Mouse (Mus musculus): ENCODE data around the gene Cept1.

Gene Cept1

DNA sequence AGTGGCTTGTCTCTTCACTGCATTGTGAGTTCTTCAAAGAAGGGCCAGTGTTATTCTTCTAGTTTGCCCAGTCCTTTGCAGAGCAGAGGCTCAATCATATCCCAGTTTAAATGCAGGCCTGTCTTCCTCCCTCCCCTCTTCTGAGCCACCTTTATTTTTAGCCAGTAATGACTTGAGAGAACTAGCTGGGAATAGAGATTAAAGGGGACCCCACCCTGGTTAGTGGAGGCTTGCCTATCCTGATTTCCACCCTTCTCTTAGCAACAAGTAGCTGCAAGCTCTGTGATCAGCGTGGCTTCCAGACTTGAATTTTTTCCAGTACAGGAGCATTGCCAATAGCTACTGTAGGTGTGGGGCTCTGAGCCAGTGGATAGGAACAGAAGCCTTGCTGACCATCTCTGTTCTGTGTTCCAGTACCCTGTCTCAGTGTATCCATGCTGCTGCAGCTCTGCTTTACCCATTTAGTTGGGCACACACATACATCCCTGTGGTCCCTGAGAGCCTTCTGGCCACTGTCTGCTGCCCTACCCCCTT, 53.1 kb downstream of the Cept1 start:
- DNase-seq (ENCODE audit: low read depth): no peak

DNA sequence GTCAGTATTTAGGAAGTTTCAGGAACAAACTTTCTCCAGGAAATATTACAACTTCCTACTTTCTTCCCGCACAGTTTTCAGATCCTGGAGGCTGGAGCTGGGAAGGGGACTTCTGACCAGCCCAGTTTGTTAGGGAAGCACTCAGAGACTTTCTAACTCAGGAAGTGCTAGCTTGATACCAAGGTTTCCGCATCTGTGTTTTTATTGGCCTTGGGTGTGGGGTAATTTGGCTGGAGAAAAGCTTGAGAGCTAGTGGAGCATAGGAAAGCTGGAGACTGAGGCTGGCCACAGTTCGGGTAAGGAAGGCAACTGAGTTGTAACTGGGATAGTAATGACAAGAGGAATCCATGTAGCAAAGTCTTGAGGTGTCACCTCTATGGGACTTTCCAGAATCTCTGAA, 53.7 kb downstream of the Cept1 start:
- DNase-seq (ENCODE audit: low read depth): no peak

DNA sequence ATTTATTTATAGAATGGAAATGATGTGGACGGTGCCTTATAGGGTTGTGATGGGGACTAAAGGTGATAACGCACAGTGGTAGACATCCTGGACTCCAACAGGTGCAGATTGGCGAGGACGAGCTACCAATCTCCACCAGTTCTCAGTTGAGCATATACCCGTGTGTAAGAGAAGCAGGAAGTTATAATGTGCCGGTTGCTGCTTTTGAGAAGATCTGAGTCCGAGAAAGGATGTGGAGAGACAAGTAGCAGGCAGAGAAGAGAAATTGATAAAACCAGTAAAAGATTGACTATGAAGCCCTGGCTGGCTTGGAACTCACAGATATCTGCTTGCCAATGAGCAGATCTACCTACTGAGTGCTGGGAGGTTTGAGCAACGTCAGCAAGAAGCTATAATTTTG, 54.4 kb downstream of the Cept1 start:
- DNase-seq (ENCODE audit: low read depth): peak; percentile 77

DNA sequence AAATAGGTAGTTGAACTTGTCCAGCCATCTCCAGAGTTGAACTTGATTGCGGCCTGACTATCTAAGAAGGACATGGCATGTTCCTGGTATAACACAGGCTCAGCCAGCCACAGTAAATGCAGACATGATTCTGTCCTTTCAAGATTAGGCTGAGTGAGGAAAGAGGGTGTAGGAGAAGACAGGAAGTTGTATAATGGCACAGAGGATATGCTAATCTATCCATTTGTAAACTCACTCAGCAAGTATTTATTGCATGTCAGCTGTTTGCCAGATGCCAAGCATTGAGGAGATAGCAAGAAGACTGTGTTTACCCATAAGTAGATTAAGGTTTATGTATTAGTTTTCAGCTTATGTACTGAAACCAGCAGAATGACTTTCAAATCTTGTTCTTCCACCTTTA, 54.9 kb downstream of the Cept1 start:
- peak; percentile 54 for DNase-seq (ENCODE audit: low read depth)

DNA sequence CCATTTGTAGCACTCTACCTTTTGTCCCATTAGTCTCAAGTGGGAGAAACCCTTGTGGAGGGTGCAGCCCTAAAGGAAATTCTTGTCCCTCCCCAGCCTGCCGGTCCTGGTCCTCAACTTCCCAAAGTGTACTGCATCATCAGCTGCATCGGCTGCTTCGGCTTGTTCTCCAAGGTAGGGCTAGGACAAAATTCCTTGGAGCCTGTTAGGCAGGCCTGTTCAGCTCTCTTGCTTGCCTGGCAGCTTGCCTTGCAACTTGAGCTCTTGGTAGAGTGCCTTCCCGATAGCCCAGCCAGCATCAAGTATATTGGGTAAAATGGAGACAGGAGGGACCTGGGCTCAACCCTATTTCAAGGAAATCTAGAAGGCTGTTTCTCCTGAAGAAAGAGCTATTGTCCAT, 57.4 kb downstream of the Cept1 start:
- DNase-seq (ENCODE audit: low read depth): no peak

DNA sequence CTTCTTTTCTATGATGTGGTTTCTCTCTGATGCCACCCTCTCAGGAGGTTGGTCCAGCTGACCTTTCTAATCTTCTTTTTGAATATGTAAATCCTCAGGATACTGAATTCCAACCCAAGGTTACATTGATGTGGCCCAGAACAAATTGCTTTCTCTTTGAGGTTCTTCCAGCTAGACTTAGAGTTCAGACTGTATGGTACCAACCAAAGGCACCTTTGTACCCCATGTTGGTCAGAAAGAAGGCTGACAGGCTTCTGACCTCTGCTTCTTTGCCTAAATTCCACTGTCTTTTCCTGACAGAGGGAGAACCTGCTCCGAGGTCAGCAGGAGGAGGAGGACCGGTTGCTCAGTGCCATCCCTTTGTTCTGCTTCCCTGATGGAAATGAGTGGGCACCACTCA, 60.1 kb downstream of the Cept1 start:
- DNase-seq (ENCODE audit: low read depth): peak; percentile 36

DNA sequence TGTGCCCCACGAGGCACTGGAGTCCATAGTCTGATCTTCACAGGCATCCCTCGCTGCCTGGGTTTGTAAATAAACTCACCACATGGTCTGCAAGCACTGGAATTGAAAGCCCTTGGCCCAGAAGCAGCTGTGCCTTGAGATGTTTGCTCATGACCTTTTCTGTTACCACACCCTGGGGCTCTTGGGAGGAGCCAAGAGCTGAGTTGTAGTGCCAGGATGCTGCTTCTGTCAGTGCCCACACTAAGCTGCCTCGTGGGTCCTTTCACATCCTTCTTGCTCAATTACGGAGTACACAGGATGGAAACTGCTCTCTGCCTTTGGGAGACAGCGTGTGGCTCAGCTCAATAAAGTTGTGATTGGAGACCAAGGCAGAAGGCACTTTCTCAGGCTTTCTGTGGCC, 61.8 kb downstream of the Cept1 start:
- DNase-seq (ENCODE audit: low read depth): peak; percentile 85

DNA sequence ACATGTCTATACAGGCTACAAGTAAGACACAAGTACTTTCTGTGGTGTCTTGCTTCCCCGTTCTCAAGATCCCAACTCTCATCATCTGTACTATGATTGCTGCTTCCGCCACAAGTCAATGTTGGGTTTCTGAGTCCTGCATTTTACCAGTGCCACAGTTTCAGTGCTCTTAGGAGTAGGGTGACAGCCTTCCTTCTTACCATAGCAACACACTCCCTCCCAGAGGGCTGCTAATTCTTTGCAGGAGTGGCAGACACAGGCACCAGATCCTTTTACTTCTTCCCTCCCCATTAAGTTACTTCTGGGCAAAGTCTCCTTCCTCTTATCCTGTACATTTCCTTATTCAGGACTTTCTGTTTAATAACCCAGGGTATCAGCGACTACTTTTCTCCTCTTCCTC, 62.7 kb downstream of the Cept1 start:
- DNase-seq (ENCODE audit: low read depth): peak; percentile 48

DNA sequence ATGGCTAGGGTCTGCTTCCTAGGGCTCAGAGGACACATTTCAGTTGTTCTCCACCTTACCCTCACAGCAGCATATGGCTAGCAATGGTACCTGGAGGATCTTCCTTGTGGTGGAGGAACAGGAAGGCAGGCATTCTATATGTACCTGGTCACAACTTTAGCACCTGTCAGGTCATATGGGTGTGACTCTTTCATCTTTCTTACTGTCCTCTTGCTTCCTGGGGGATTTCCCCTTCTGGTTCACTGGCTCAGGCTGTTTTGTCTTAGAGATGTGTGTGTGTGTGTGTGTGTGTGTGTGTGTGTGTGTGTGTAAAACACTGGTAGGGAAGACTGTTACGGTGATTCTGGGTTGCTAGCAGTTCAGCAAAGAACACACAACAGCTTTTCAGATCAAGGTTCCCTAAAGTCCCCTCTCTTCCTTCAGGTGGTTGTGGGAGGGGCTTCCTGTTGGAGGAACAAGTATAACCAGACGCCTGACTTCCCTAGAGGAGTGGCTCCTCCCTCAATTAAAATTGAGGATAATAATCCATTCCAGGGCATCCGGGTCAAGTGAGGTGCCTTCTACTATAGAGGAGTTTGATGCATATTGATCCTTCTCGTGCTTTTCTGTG, 63.7 kb downstream of the Cept1 start:
- DNase-seq (ENCODE audit: low read depth): peak; percentile 82

DNA sequence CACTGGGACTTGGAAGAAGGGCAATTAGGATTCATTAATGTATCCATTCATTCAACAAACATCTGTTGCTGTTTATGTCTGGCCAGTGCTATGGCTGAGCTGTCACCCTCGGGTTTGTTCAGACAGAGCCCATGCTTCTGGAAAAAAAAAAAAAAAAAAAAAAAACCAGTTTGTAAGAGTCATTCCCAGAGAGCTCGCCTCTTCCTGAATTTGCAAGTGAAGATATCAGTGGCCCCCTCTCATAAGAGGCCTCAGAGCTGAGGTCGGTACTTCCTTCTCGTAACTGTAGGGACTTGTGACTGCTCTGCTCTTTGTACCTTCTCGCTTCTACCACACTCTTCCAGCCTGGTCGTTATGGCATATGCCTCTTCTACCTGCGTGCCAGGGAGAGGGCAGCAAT, 64.3 kb downstream of the Cept1 start:
- DNase-seq (ENCODE audit: low read depth): no peak

DNA sequence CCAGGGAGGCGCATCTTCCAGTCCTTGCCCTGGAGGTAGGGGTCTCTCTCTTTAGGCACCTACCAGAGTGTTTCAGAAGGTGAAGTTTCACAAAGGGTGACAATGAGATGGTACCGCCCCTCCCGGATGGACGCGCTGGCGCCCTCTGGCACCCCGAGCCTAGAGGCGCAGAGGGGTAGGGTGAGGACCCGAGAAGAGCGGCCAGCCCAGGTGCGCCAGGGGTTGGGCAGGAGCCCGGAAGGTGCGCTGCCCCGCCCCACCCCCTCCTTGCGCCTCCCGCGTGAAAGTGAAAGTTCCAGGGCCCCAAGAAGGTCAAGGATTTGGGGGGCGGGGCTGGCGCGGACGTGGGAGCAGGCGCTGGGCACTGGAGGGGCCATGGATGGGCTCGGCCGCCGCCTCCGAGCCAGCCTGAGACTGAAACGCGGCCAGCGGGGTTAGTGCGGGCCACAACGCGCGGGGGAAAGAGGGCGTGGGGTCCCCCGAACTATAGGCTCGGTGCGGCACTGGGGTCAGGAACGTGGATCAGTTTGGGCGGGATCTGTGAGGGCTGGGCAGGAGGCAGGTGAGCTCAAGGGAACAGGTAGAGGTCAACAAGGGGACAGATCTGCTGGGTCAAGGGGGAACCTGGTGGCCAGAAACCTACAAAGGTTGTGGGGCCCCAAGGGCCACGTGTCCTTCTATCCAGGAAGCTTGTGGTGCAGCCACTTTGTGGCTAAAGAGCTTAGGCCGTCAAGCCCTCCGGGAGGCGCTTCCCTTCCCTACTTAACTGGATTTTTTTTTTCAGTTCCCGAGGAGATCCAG, 65.1 kb downstream of the Cept1 start, which contains the start of gene Dennd2d:
Dennd2d (plus strand) TSS at position 125 of the 801 bp plus-strand sequence.
- DNase-seq (ENCODE audit: low read depth): peak; percentile 77

DNA sequence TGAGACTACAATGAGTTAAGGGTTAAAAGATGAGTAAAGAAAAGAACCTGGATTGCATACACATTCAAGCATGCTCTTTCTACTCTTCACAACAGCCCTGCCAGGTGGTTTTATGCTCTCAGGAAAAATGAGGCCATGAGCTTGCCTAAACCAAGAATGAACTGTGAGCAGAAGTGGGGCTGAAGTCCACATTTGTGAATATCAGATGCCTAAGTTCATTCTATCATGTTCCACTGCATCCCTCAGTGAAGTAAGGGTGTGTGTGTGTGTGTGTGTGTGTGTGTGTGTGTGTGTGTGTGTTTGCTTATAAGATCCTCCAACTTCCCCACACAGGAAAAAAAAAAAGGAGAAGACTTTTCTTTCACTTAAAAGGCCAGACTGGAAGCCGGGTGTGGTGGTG, 70.7 kb downstream of the Cept1 start:
- no peak for DNase-seq (ENCODE audit: low read depth)

DNA sequence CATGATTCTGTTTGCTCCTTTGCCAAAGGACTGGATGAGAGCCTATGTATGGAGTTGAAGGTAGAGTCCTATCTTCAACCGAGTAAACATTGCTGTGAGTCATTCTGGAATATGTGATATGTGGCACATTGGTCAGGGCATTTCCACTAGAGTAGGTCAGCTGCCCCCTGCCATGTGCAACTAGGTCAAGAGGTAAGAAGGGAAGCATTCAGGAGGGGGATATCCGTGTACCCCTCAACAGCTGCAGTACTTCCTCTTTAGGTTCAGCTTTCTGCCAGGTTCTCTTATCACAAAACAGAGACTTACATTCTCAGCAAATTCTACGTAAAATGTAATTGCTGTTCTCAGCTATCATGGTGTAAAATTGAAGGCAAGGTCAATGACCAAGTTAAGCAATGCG, 73.4 kb downstream of the Cept1 start:
- no peak for DNase-seq (ENCODE audit: low read depth)

DNA sequence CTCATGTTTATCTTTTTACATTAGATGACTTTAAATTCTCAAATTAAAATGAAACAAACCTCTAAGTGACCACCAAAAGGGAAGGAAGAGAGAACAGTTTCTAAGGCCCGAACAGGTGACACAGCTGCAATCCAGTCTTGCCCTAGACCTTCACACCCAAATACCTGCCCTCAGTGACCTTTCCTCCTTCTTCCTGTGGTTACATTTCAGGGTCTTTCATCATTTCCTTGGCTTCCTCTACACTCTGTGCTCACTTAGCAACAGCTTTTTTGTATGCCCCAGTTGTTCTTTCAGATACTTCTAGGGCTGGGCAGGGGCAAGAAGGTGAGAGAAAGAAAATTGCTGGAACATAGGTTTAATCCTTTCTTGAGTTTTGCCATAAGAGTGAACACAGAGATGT, 82.9 kb downstream of the Cept1 start:
- DNase-seq (ENCODE audit: low read depth): peak; percentile 62

DNA sequence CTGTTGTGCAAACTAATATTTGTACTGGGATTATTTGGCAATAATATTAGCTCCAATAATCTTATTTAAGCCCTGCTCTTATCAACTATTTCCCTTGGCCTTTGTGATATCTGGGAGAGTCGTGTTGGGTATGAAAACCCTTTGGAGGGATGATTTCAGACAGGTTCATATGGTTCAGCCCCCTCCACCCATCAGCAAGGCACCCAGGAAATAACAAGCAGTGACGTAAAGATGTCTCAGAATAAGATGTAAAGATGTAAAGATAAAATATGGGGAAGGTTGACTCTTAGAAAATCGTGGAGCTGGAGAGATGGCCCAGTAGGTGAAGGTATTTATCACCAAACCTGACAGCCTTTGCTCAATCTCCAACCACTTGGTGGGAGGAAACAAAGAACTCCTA, 85.1 kb downstream of the Cept1 start:
- DNase-seq (ENCODE audit: low read depth): no peak

DNA sequence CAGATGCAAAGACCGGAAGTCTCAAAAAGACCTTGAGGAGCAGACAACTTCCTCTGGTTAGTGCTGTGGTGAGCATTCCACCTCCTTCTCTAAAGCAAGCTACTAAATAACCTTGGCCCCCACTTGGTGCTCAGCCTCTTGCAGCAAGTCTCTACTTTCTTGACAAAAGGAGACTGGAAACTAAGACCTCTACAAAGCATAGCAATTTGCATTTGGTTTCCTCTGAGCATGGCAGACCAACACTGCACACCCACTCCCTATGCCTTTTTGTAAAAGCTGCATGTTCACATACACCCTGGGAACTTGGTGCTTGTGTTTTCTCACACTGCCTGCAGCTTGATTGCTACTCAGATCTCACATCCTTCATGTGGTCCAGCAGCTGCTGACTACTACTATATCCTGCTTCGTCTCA, 85.5 kb downstream of the Cept1 start:
- DNase-seq (ENCODE audit: low read depth): peak; percentile 84

DNA sequence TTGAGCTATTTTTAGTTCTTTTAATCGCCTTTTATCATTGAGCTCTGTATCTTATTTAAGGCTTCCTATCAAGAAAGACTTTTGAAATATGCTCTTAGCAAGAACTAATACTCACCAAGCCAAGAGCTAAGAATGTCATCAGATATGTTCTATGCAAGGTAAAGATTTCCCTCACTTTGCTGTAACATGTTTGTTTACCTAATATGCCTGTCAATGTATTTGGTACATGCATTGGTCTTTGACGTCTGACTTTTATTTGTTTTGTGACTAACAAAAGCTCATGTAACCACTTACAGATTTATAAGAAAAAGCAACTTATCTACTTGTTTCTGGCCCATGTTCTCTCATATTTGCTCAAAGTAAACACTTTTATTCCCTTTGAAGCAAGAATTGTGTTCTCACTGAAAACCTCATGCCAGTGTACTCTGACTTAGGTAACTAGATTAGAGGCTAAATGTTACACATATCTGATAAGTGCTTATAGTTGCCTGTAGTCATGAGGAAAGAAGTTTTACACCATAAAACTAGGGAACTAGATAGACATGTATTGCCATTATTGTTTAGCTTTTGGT, 90.2 kb downstream of the Cept1 start:
- DNase-seq (ENCODE audit: low read depth): peak; percentile 2

DNA sequence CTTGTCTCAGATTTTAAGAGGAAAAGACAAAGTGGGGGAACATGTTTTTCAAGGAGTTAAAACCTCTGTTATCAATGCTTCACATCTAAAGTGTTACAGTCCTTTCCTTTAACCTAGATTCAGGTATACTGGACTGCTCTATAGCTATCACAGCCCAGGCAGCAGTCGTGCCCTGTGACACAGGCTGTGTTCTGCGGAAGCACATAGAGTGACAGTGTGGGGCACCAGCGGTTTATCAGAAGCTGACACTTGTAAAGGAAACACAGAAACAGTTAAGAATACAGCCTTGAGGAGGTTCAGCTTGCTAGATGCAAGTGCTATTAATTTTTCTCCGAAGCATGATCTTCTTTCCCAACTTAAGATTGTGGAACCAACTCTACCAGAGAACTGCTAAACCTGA, 95.0 kb downstream of the Cept1 start:
- DNase-seq (ENCODE audit: low read depth): peak; percentile 70
